Mouse (Mus musculus) gastrocnemius, adult 2 months (tissue): Measurements from ENCODE around the gene Esyt2. TPM values are rescaled to one million over a fixed set of nuclear protein-coding genes. Genes with fewer than 3 reads are reported as not detected.

Experiments
- DNase-seq: peaks from one replicate; pipeline ENCODE4 v3.0.0; 2022
- H3K27ac ChIP-seq: fragments of 200-600 bp; 2 replicates; pipeline ENCODE4 v1.8.1; 2022; ENCODE audit warnings: mild to moderate bottlenecking
- H3K4me3 ChIP-seq: fragments of 200-600 bp; 2 replicates; pipeline ENCODE4 v1.8.1; 2022; ENCODE audit warnings: mild to moderate bottlenecking, moderate library complexity
- CTCF ChIP-seq: fragments of 200-600 bp; IDR thresholded peaks from 2 replicates; pipeline ENCODE4 v1.8.1; 2022; ENCODE audit warnings: antibody characterized with exemption, mild to moderate bottlenecking, moderate library complexity
- intact Hi-C: fragments of 180-260 bp; cut with DNase I; formaldehyde crosslinking; loops from one replicate; pipeline ENCODE4 v1.15.1; 2025
- long read RNA-seq, 2 experiments: library from polyadenylated mRNA; stranded (forward); transcript quantifications; one replicate each; pipeline ENCODE4 v2.0.0; 2021
- total RNA-seq, 2 experiments: library from RNA; stranded (reverse); gene quantifications; 2 replicates each; pipeline ENCODE4 v1.2.3; 2021

Esyt2 gene
- total RNA-seq = 10 to 100 TPM; 28.2 to 28.9 TPM
- long read RNA-seq, experiment 1, full-length matches to known transcripts = 11 of 32 reads
- long read RNA-seq, experiment 1, partial matches to known transcripts = 0 of 32 reads
- long read RNA-seq, experiment 1, other reads (novel, unspliced or antisense) = 21 of 32 reads
- long read RNA-seq, experiment 2, full-length matches to known transcripts = 7 of 28 reads
- long read RNA-seq, experiment 2, partial matches to known transcripts = 2 of 28 reads
- long read RNA-seq, experiment 2, other reads (novel, unspliced or antisense) = 19 of 28 reads

GRCm38 (mm10) chr12:116280653-116281364 is at the start of gene Esyt2:
TSS of gene Esyt2 (plus strand) at chr12:116281196.
- Histone ChIP-seq H3K27ac (peak within 1 kb of the TSS; percentile 99), H3K4me3 (peak within 1 kb of the TSS; percentile 100)
- peak; percentile 100 for DNase-seq
- intact Hi-C loops = loop anchor here (2.0 to 5.0 kb wide), 3 partner anchors 18 to 126 kb away; partner anchors contain the start of genes Ncapg2 and Wdr60
- TF ChIP-seq CTCF = peak; percentile 47

- peak; percentile 93 for DNase-seq
- H3K4me3 ChIP-seq = peak overlapping the region; percentile 62
- intact Hi-C loops = no loop called here
- no peak for TF ChIP-seq CTCF
- peak overlapping the region; percentile 84 for H3K27ac ChIP-seq
Observed at GRCm38 (mm10) chr12:116231612-116232011, 49.4 kb upstream of the Esyt2 start.

- H3K27ac ChIP-seq = peak overlapping the region; percentile 84
Observed at GRCm38 (mm10) chr12:116232061-116232460, 48.9 kb upstream of the Esyt2 start.

GRCm38 (mm10) chr12:116235356-116235755 is 45.6 kb upstream of the Esyt2 start:
- intact Hi-C loops = no loop called here

More at GRCm38 (mm10) chr12:116232061-116232460, 48.9 kb upstream of the Esyt2 start:
- H3K4me3 ChIP-seq = peak overlapping the region; percentile 62
- intact Hi-C loops = no loop called here
- TF ChIP-seq CTCF = no peak
- no peak for DNase-seq

GRCm38 (mm10) chr12:116236658-116237057 is 44.3 kb upstream of the Esyt2 start:
- H3K4me3 ChIP-seq = no peak overlapping the region
- peak; percentile 34 for DNase-seq
- intact Hi-C loops = no loop called here
- TF ChIP-seq CTCF = no peak
- peak overlapping the region; percentile 25 for H3K27ac ChIP-seq

More at GRCm38 (mm10) chr12:116235356-116235755, 45.6 kb upstream of the Esyt2 start:
- no peak for DNase-seq
- peak; percentile 46 for TF ChIP-seq CTCF
- Histone ChIP-seq H3K27ac (no peak overlapping the region), H3K4me3 (no peak overlapping the region)

- intact Hi-C loops = no loop called here
- no peak overlapping the region for H3K27ac ChIP-seq
- no peak overlapping the region for H3K4me3 ChIP-seq
- no peak for TF ChIP-seq CTCF
- no peak for DNase-seq
Observed at GRCm38 (mm10) chr12:116238370-116238769, 42.6 kb upstream of the Esyt2 start.

GRCm38 (mm10) chr12:116238803-116239202 is 42.2 kb upstream of the Esyt2 start:
- no peak for DNase-seq
- Histone ChIP-seq H3K4me3 (no peak overlapping the region), H3K27ac (no peak overlapping the region)
- intact Hi-C loops = no loop called here
- TF ChIP-seq CTCF = no peak

- Histone ChIP-seq H3K4me3 (no peak overlapping the region), H3K27ac (no peak overlapping the region)
- no peak for TF ChIP-seq CTCF
- no peak for DNase-seq
- intact Hi-C loops = no loop called here
Observed at GRCm38 (mm10) chr12:116244601-116245000, 36.4 kb upstream of the Esyt2 start.

- intact Hi-C loops = no loop called here
- no peak for DNase-seq
- no peak for TF ChIP-seq CTCF
Observed at GRCm38 (mm10) chr12:116254652-116255051, 26.3 kb upstream of the Esyt2 start.

GRCm38 (mm10) chr12:116255636-116256035 is 25.4 kb upstream of the Esyt2 start:
- DNase-seq = no peak
- intact Hi-C loops = no loop called here
- H3K27ac ChIP-seq = no peak overlapping the region
- H3K4me3 ChIP-seq = no peak overlapping the region
- no peak for TF ChIP-seq CTCF

More at GRCm38 (mm10) chr12:116254652-116255051, 26.3 kb upstream of the Esyt2 start:
- no peak overlapping the region for H3K4me3 ChIP-seq
- H3K27ac ChIP-seq = no peak overlapping the region

- TF ChIP-seq CTCF = no peak
- intact Hi-C loops = no loop called here
- no peak for DNase-seq
- Histone ChIP-seq H3K4me3 (no peak overlapping the region), H3K27ac (peak overlapping the region; percentile 62; the same call in 1 of the 2 replicates)
Observed at GRCm38 (mm10) chr12:116258321-116258720, 22.7 kb upstream of the Esyt2 start.

GRCm38 (mm10) chr12:116262555-116263341 is 18.2 kb upstream of the Esyt2 start, which contains the start of gene Wdr60:
TSS of gene Wdr60 (minus strand) at chr12:116263022.
- peak; percentile 94 for DNase-seq
- peak within 1 kb of the TSS; percentile 91 for H3K4me3 ChIP-seq
- TF ChIP-seq CTCF = no peak
- H3K27ac ChIP-seq = peak within 1 kb of the TSS; percentile 92
- intact Hi-C loops = loop anchor here (2.0 kb wide), 1 partner anchor 18 kb away; the partner anchor contains the start of gene Esyt2

GRCm38 (mm10) chr12:116264756-116265155 is 16.2 kb upstream of the Esyt2 start:
- Histone ChIP-seq H3K4me3 (no peak overlapping the region), H3K27ac (no peak overlapping the region)
- no peak for DNase-seq
- no peak for TF ChIP-seq CTCF
- intact Hi-C loops = no loop called here
